Mouse (Mus musculus): ENCODE measurements around the gene Flg2. TPM values are rescaled to one million over a fixed set of nuclear protein-coding genes. Genes with fewer than 3 reads are reported as not detected.

The Flg2 gene
- not detected for polyA plus RNA-seq (2012; fragmentation: generic; extraction: Trizol)

DNA sequence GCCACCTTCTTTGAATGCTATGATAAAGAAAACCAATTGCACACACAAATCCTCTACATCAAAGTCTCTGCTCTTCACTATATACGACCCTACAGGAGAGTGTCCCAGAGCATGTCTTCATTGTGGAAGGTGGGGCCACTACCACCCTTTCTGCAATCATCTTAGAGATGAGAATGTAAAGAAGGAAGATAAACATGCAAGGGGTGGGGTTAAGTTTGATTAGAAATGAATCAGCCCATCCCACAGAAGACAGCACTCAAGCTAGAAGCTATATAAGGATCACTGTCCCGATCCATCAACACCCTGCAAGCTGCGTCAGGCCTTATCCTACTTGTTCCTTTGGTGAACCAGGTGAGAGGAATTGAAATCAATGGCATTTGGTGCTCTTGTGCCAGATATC is at the start of gene Flg2:
Flg2 (plus strand) TSS at position 301 of the 400 bp plus-strand sequence.

Other genes starting within 250 kb of the Flg2 start
- gene Lce3d, start 239.9 kb upstream of the Flg2 start, polyA plus RNA-seq (2012; fragmentation: generic; extraction: Trizol) = not detected
- gene Lce3e, start 230.2 kb upstream of the Flg2 start, polyA plus RNA-seq (2012; fragmentation: generic; extraction: Trizol) = not detected
- gene Lce3f, start 205.1 kb upstream of the Flg2 start, polyA plus RNA-seq (2012; fragmentation: generic; extraction: Trizol) = not detected
- under 1 TPM; 0.09 to 0.16 TPM for gene Crct1, start 181.6 kb upstream of the Flg2 start, polyA plus RNA-seq (2012; fragmentation: generic; extraction: Trizol)
- gene Lce1m, start 178.2 kb upstream of the Flg2 start, polyA plus RNA-seq (2012; fragmentation: generic; extraction: Trizol) = not detected
- not detected for gene Gm4858, start 128.5 kb upstream of the Flg2 start, polyA plus RNA-seq (2012; fragmentation: generic; extraction: Trizol)
- gene Crnn, start 52.5 kb upstream of the Flg2 start, polyA plus RNA-seq (2012; fragmentation: generic; extraction: Trizol) = not detected
- gene Flg, start 76.2 kb downstream of the Flg2 start, polyA plus RNA-seq (2012; fragmentation: generic; extraction: Trizol) = not detected
- under 1 TPM in 1 of 2 experiments, not detected in 1; under 0.01 TPM for gene Hrnr, start 122.5 kb downstream of the Flg2 start, polyA plus RNA-seq (2012; fragmentation: generic; extraction: Trizol)
- gene Rptn, start 196.4 kb downstream of the Flg2 start, polyA plus RNA-seq (2012; fragmentation: generic; extraction: Trizol) = not detected
- gene Tchh, start 245.1 kb downstream of the Flg2 start, polyA plus RNA-seq (2012; fragmentation: generic; extraction: Trizol) = not detected